Mouse (Mus musculus) ES-E14 (cell line): Measurements from ENCODE around the gene Sult6b2.

Experiments
- CHD2 ChIP-seq: IDR thresholded peaks from 2 replicates; pipeline ENCODE4 v1.6.1; 2014; ENCODE audit warnings: mild to moderate bottlenecking, low read depth, low read length, inconsistent platforms
- HCFC1 ChIP-seq: IDR thresholded peaks from 2 replicates; pipeline ENCODE4 v1.6.1; 2012; ENCODE audit warnings: low read length, inconsistent platforms, borderline replicate concordance; ENCODE audit not compliant: insufficient read depth
- MAFK ChIP-seq: IDR thresholded peaks from 2 replicates; pipeline ENCODE4 v1.6.1; 2014; ENCODE audit warnings: mild to moderate bottlenecking, low read depth, low read length, inconsistent platforms; ENCODE audit not compliant: insufficient read depth
- ZC3H11A ChIP-seq: IDR thresholded peaks from 2 replicates; pipeline ENCODE4 v1.6.1; 2012; ENCODE audit warnings: low read depth, mild to moderate bottlenecking, inconsistent platforms, low read length, borderline replicate concordance

GRCm38 (mm10) chr6:142850436-142850835, 46.1 kb upstream of the Sult6b2 start:
- no peak for TF ChIP-seq ZC3H11A
- TF ChIP-seq HCFC1 = no peak
- no peak for TF ChIP-seq MAFK
- no peak for TF ChIP-seq CHD2
